Mouse (Mus musculus): ENCODE data around the gene Zp3. TPM values are rescaled to one million over a fixed set of nuclear protein-coding genes. Genes with fewer than 3 reads are reported as not detected.

Zp3 gene
- polyA plus RNA-seq, 1 experiment = 1.0 TPM

DNA sequence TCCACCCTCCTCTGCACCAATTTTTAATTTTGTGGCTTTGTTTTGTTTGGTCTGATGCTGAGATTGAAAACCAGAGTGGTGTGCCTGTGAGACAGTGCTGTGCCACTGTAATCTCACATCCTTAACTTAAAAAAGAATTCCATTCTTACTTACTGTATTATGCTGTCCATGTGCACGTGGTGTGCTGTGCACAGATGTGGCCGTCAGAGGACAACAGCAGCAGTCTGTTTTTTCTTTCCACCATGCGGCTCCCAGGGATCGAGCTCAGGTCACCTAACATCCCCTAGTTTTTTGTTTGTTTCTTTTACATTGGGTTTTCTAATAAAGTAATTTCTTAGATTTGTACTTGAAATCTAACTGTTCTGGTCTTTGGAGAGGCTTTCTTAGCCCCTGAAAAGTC, 24.6 kb downstream of the Zp3 start:
- H3K27ac ChIP-seq (ENCODE audit: control insufficient read depth, insufficient read depth, low read depth, low read length) = no peak overlapping the region
- H3K4me3 ChIP-seq (ENCODE audit: control insufficient read depth, low read depth, low read length) = no peak overlapping the region
- TF ChIP-seq CTCF (IDR thresholded peaks at IDR 0.05; ENCODE audit: control insufficient read depth, insufficient read depth, insufficient replicate concordance, low read depth, low read length) (no peak), POLR2A (IDR thresholded peaks at IDR 0.05; ENCODE audit: control insufficient read depth, low read depth, low read length) (no peak)
- H3K36me3 ChIP-seq (ENCODE audit: control insufficient read depth, insufficient read depth, low read length) = no peaks in the 10 kb centered on the region; the same call in 1 of the 2 replicates
- H3K4me1 ChIP-seq (ENCODE audit: control insufficient read depth, insufficient read depth, low read length) = peaks cover 2% of the 10 kb centered on the region; the same call in 1 of the 2 replicates
- no peaks in the 10 kb centered on the region for H3K27me3 ChIP-seq (ENCODE audit: control insufficient read depth, insufficient read depth, low read length)

GRCm38 (mm10) chr5:136007745-136008144, 27.8 kb downstream of the Zp3 start:
- Histone ChIP-seq H3K27ac (ENCODE audit: control insufficient read depth, insufficient read depth, low read depth, low read length) (no peak overlapping the region), H3K4me1 (ENCODE audit: control insufficient read depth, insufficient read depth, low read length) (peaks cover 2% of the 10 kb centered on the region; the same call in 1 of the 2 replicates), H3K4me3 (ENCODE audit: control insufficient read depth, low read depth, low read length) (no peak overlapping the region), H3K27me3 (ENCODE audit: control insufficient read depth, insufficient read depth, low read length) (no peaks in the 10 kb centered on the region), H3K36me3 (ENCODE audit: control insufficient read depth, insufficient read depth, low read length) (no peaks in the 10 kb centered on the region; the same call in 1 of the 2 replicates)
- TF ChIP-seq POLR2A (IDR thresholded peaks at IDR 0.05; ENCODE audit: control insufficient read depth, low read depth, low read length) = no peak
- TF ChIP-seq CTCF (IDR thresholded peaks at IDR 0.05; ENCODE audit: control insufficient read depth, insufficient read depth, insufficient replicate concordance, low read depth, low read length) = no peak

DNA sequence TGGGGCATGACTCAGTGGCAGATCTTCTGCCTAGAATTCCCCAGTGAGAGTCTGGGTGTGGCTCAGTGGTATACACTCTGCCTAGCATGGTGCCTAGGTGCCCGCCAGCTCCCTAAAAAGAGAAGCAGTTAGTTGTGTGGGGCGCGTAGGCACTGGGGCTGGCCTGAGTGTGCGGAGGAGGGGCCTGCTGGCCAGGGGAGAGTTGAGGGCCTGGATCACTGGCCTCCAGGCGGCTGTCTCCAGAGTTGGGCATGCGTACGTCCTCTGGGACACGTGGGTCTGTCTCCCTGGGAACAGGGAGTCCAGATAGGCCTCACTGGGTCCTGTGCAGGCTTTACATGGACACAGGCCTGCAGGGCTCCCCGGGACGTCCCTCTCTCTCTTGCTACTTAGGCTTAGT, 35.0 kb downstream of the Zp3 start:
- Histone ChIP-seq H3K4me1 (ENCODE audit: control insufficient read depth, insufficient read depth, low read length) (0 out of 2 replicates have a peak, but pooled peaks cover 2% of the 10 kb centered on the region), H3K36me3 (ENCODE audit: control insufficient read depth, insufficient read depth, low read length) (no peaks in the 10 kb centered on the region; the same call in 1 of the 2 replicates)
- no peak for TF ChIP-seq CTCF (IDR thresholded peaks at IDR 0.05; ENCODE audit: control insufficient read depth, insufficient read depth, insufficient replicate concordance, low read depth, low read length)
- TF ChIP-seq POLR2A (IDR thresholded peaks at IDR 0.05; ENCODE audit: control insufficient read depth, low read depth, low read length) = peak; percentile 12; the same call in 1 of the 2 replicates

GRCm38 (mm10) chr5:136015586-136015985, 35.7 kb downstream of the Zp3 start:
- TF ChIP-seq CTCF (IDR thresholded peaks at IDR 0.05; ENCODE audit: control insufficient read depth, insufficient read depth, insufficient replicate concordance, low read depth, low read length) (no peak), POLR2A (IDR thresholded peaks at IDR 0.05; ENCODE audit: control insufficient read depth, low read depth, low read length) (no peak)
- no peak overlapping the region for H3K4me3 ChIP-seq (ENCODE audit: control insufficient read depth, low read depth, low read length)
- H3K36me3 ChIP-seq (ENCODE audit: control insufficient read depth, insufficient read depth, low read length) = no peaks in the 10 kb centered on the region; the same call in 1 of the 2 replicates
- peak overlapping the region; percentile 49 for H3K27ac ChIP-seq (ENCODE audit: control insufficient read depth, insufficient read depth, low read depth, low read length)
- no peaks in the 10 kb centered on the region for H3K27me3 ChIP-seq (ENCODE audit: control insufficient read depth, insufficient read depth, low read length)
- 0 out of 2 replicates have a peak, but pooled peaks cover 2% of the 10 kb centered on the region for H3K4me1 ChIP-seq (ENCODE audit: control insufficient read depth, insufficient read depth, low read length)

More for the DNA sequence above, 35.0 kb downstream of the Zp3 start:
- Histone ChIP-seq H3K27ac (ENCODE audit: control insufficient read depth, insufficient read depth, low read depth, low read length) (peak overlapping the region; percentile 55; the same call in 1 of the 2 replicates), H3K27me3 (ENCODE audit: control insufficient read depth, insufficient read depth, low read length) (no peaks in the 10 kb centered on the region), H3K4me3 (ENCODE audit: control insufficient read depth, low read depth, low read length) (no peak overlapping the region)

- no peaks in the 10 kb centered on the region for H3K27me3 ChIP-seq (ENCODE audit: control insufficient read depth, insufficient read depth, low read length)
- no peak overlapping the region for H3K4me3 ChIP-seq (ENCODE audit: control insufficient read depth, low read depth, low read length)
- 0 out of 2 replicates have a peak, but pooled peaks cover 2% of the 10 kb centered on the region for H3K4me1 ChIP-seq (ENCODE audit: control insufficient read depth, insufficient read depth, low read length)
- no peaks in the 10 kb centered on the region; the same call in 1 of the 2 replicates for H3K36me3 ChIP-seq (ENCODE audit: control insufficient read depth, insufficient read depth, low read length)
- H3K27ac ChIP-seq (ENCODE audit: control insufficient read depth, insufficient read depth, low read depth, low read length) = no peak overlapping the region
- TF ChIP-seq CTCF (IDR thresholded peaks at IDR 0.05; ENCODE audit: control insufficient read depth, insufficient read depth, insufficient replicate concordance, low read depth, low read length) (no peak), POLR2A (IDR thresholded peaks at IDR 0.05; ENCODE audit: control insufficient read depth, low read depth, low read length) (no peak)
These were observed 36.3 kb downstream of the Zp3 start for GRCm38 (mm10) chr5:136016014-136016876.

- Histone ChIP-seq H3K27me3 (ENCODE audit: control insufficient read depth, insufficient read depth, low read length) (no peaks in the 10 kb centered on the region), H3K4me3 (ENCODE audit: control insufficient read depth, low read depth, low read length) (no peak overlapping the region), H3K4me1 (ENCODE audit: control insufficient read depth, insufficient read depth, low read length) (0 out of 2 replicates have a peak, but pooled peaks cover 2% of the 10 kb centered on the region), H3K36me3 (ENCODE audit: control insufficient read depth, insufficient read depth, low read length) (no peaks in the 10 kb centered on the region; the same call in 1 of the 2 replicates), H3K27ac (ENCODE audit: control insufficient read depth, insufficient read depth, low read depth, low read length) (no peak overlapping the region)
- TF ChIP-seq POLR2A (IDR thresholded peaks at IDR 0.05; ENCODE audit: control insufficient read depth, low read depth, low read length) (no peak), CTCF (IDR thresholded peaks at IDR 0.05; ENCODE audit: control insufficient read depth, insufficient read depth, insufficient replicate concordance, low read depth, low read length) (no peak)
These were observed 37.4 kb downstream of the Zp3 start for GRCm38 (mm10) chr5:136017262-136017661.

- TF ChIP-seq POLR2A (IDR thresholded peaks at IDR 0.05; ENCODE audit: control insufficient read depth, low read depth, low read length) (no peak), CTCF (IDR thresholded peaks at IDR 0.05; ENCODE audit: control insufficient read depth, insufficient read depth, insufficient replicate concordance, low read depth, low read length) (no peak)
- H3K4me1 ChIP-seq (ENCODE audit: control insufficient read depth, insufficient read depth, low read length) = 0 out of 2 replicates have a peak, but pooled peaks cover 2% of the 10 kb centered on the region
- no peak overlapping the region for H3K4me3 ChIP-seq (ENCODE audit: control insufficient read depth, low read depth, low read length)
- H3K27me3 ChIP-seq (ENCODE audit: control insufficient read depth, insufficient read depth, low read length) = no peaks in the 10 kb centered on the region
- H3K27ac ChIP-seq (ENCODE audit: control insufficient read depth, insufficient read depth, low read depth, low read length) = no peak overlapping the region
- H3K36me3 ChIP-seq (ENCODE audit: control insufficient read depth, insufficient read depth, low read length) = no peaks in the 10 kb centered on the region
These were observed 38.8 kb downstream of the Zp3 start for GRCm38 (mm10) chr5:136018726-136019125.

Data from testis, adult 2 months (tissue).